Mouse (Mus musculus): ENCODE measurements around the gene Stxbp3.

Stxbp3 gene

GRCm38 (mm10) chr3:108762597-108763111, 77.7 kb downstream of the Stxbp3 start:
- DNase-seq, result no peak

GRCm38 (mm10) chr3:108759566-108760420, 80.5 kb downstream of the Stxbp3 start:
- DNase-seq, result no peak

GRCm38 (mm10) chr3:108757570-108757969, 82.8 kb downstream of the Stxbp3 start:
- no peak for DNase-seq

GRCm38 (mm10) chr3:108756131-108756530, 84.2 kb downstream of the Stxbp3 start:
- DNase-seq, result no peak

GRCm38 (mm10) chr3:108755542-108755941, 84.8 kb downstream of the Stxbp3 start:
- no peak for DNase-seq

GRCm38 (mm10) chr3:108754541-108754940, 85.8 kb downstream of the Stxbp3 start:
- no peak for DNase-seq

- DNase-seq, result no peak
These were observed 88.6 kb downstream of the Stxbp3 start for GRCm38 (mm10) chr3:108751691-108752090.

- no peak for DNase-seq
These were observed 89.3 kb downstream of the Stxbp3 start for GRCm38 (mm10) chr3:108751061-108751460.

- DNase-seq, result no peak
These were observed 96.3 kb downstream of the Stxbp3 start for GRCm38 (mm10) chr3:108744060-108744459.

All from kidney, postnatal 36 days (tissue).